Mouse (Mus musculus) G1E (cell line): Measurements from ENCODE around the gene Slc8a2. TPM values are rescaled to one million over a fixed set of nuclear protein-coding genes. Genes with fewer than 3 reads are reported as not detected.

Experiments
- ATAC-seq: 2 replicates; pipeline ENCODE4 v1.8.0; 2016; ENCODE audit warnings: mild to moderate bottlenecking; ENCODE audit not compliant: insufficient number of reproducible peaks, poor library complexity, low FRiP score, severe bottlenecking; ENCODE audit errors: extremely low read depth
- DNase-seq: peaks from one replicate; pipeline ENCODE4 v3.0.0; 2012; ENCODE audit warnings: low spot score
- H3K27me3 ChIP-seq: 2 replicates; pipeline ENCODE4 v1.6.1; 2012; ENCODE audit warnings: mild to moderate bottlenecking, low read length, inconsistent platforms; ENCODE audit not compliant: insufficient read depth
- H3K36me3 ChIP-seq: replicated peaks from 2 replicates; pipeline ENCODE3; 2012; ENCODE audit warnings: mild to moderate bottlenecking, inconsistent platforms
- H3K4me1 ChIP-seq: 2 replicates; pipeline ENCODE4 v1.6.1; 2012; ENCODE audit warnings: low read depth, low read length, inconsistent platforms, mixed read lengths; ENCODE audit not compliant: insufficient read depth
- H3K4me3 ChIP-seq: 2 replicates; pipeline ENCODE4 v1.5.1; 2012; ENCODE audit warnings: low read depth, mild to moderate bottlenecking, inconsistent platforms, low read length, moderate library complexity, mixed read lengths
- H3K9me3 ChIP-seq: replicated peaks from 2 replicates; pipeline ENCODE4 v1.6.1; 2012; ENCODE audit warnings: inconsistent platforms
- CTCF ChIP-seq: IDR thresholded peaks from 2 replicates; pipeline ENCODE4 v1.5.1; 2012; ENCODE audit warnings: low read depth, low read length, inconsistent platforms, mixed read lengths
- GATA1 ChIP-seq: IDR thresholded peaks from 2 replicates; pipeline ENCODE4 v1.6.1; 2012; ENCODE audit warnings: borderline replicate concordance, low read length, inconsistent platforms, mixed read lengths
- GATA2 ChIP-seq: IDR thresholded peaks from 2 replicates; pipeline ENCODE4 v1.6.1; 2012; ENCODE audit warnings: low read depth, low read length, inconsistent platforms, borderline replicate concordance
- POLR2AphosphoS5 ChIP-seq: IDR thresholded peaks from 2 replicates; pipeline ENCODE4 v1.6.1; 2012; ENCODE audit warnings: low read depth, low read length, inconsistent platforms; ENCODE audit not compliant: insufficient replicate concordance
- TAL1 ChIP-seq: conservative IDR thresholded peaks from 2 replicates; pipeline ENCODE4 v1.6.1; 2012; ENCODE audit warnings: low read depth, low read length, inconsistent platforms, mixed read lengths
- polyA plus RNA-seq: library from polyadenylated mRNA; stranded (reverse); fragments of >175 nt; gene quantifications from 2 replicates; pipeline ENCODE4 v1.2.3, GENCODE M21; 2012
- total RNA-seq, 2 experiments: library from RNA; stranded (forward) in 1 of 2; stranded (reverse) in 1 of 2; fragments of 200-1000 nt in 1 of 2; fragments of >200 nt in 1 of 2; fragmentation: Nextera tagmentation in 1 of 2; gene quantifications; 2 replicates each; pipeline ENCODE4 v1.2.3; 2014 to 2017

Gene Slc8a2
- total and polyA plus RNA-seq, 3 experiments = 0.03 to 0.23 (median 0.05) TPM

DNA sequence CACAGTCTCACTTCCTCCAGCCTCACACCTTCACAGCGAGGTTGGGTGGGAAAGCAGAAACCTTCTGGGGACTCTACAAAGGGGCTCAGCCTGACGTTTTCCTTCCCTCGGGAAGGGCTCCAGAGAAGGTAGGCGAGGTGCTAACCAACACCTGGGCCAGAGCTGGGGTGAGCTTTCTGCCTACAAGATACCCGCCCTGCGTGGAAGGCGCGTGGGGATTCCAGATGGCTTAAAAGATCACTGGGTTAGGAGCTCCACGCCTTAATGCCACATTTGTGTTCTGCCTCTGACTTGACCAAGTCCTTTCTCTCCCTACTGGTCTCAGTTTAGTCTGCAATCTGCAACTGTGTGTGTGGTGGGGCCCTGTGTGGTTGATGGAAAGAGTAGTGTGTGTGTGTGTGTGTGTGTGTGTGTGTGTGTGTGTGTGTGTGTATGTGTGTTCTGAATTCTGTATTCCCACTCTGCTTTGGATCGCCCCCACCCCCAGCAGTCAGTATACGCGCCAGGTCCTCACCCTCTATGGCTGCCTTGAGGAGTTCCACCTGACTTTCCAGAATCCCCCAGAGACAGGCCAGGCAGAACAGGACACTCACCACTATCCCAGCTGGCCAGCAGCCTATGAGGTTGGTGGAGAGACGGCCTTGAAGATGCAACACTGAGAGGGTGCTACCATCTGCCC lies 1.5 kb downstream of the Slc8a2 start:
- Histone ChIP-seq H3K36me3 (peaks cover 28% of the 10 kb centered on the region), H3K9me3 (no peaks in the 10 kb centered on the region), H3K27me3 (peaks cover 29% of the 10 kb centered on the region), H3K4me3 (no peak overlapping the region), H3K4me1 (peaks cover 21% of the 10 kb centered on the region)
- ATAC-seq (no peak), DNase-seq (no peak)
- no peak for TF ChIP-seq CTCF
- TF ChIP-seq TAL1 = no peak
- no peak for TF ChIP-seq POLR2AphosphoS5
- TF ChIP-seq GATA1 = no peak
- TF ChIP-seq GATA2 = no peak

GRCm38 (mm10) chr7:16132161-16132581 lies 2.5 kb downstream of the Slc8a2 start:
- H3K4me1 ChIP-seq = peaks cover 21% of the 10 kb centered on the region
- peaks cover 29% of the 10 kb centered on the region for H3K27me3 ChIP-seq
- peaks cover 19% of the 10 kb centered on the region for H3K36me3 ChIP-seq
- ATAC-seq = no peak
- no peaks in the 10 kb centered on the region for H3K9me3 ChIP-seq
- DNase-seq = no peak
- TF ChIP-seq GATA1 (no peak), CTCF (no peak), GATA2 (no peak), POLR2AphosphoS5 (no peak), TAL1 (no peak)
- no peak overlapping the region for H3K4me3 ChIP-seq

DNA sequence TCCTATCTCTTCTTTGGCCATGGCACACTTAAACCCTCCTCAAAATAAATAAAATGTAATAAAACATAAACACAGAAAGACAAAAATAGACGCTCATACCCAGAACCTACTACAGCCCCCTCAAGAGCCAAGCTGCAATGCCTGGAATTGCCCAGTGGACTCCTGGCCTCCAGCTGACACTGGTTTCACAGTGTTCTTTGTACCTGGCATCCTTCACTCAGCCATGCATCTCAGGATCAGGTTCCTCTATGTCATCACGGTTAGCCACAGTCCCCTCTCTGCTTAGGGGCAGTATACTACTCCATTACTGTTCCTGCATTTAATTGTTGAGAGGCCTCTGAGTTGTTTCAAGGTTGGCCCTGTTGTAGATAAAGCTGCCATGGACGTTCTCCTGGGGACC lies 3.3 kb downstream of the Slc8a2 start:
- peaks cover 11% of the 10 kb centered on the region for H3K36me3 ChIP-seq
- TF ChIP-seq CTCF (no peak), GATA1 (no peak), GATA2 (no peak), POLR2AphosphoS5 (no peak), TAL1 (no peak)
- peaks cover 29% of the 10 kb centered on the region for H3K27me3 ChIP-seq
- H3K9me3 ChIP-seq = no peaks in the 10 kb centered on the region
- ATAC-seq (no peak), DNase-seq (no peak)
- peaks cover 21% of the 10 kb centered on the region for H3K4me1 ChIP-seq
- no peak overlapping the region for H3K4me3 ChIP-seq

- DNase-seq (no peak), ATAC-seq (no peak)
- TF ChIP-seq GATA2 (no peak), TAL1 (no peak), GATA1 (no peak), POLR2AphosphoS5 (no peak), CTCF (no peak)
- peaks cover 29% of the 10 kb centered on the region for H3K27me3 ChIP-seq
- H3K4me3 ChIP-seq = no peak overlapping the region
- H3K9me3 ChIP-seq = no peaks in the 10 kb centered on the region
- H3K36me3 ChIP-seq = peaks cover 5% of the 10 kb centered on the region
- H3K4me1 ChIP-seq = peaks cover 21% of the 10 kb centered on the region
Measured at GRCm38 (mm10) chr7:16133691-16134090, 4.1 kb downstream of the Slc8a2 start.

GRCm38 (mm10) chr7:16134951-16135392 lies 5.3 kb downstream of the Slc8a2 start:
- Histone ChIP-seq H3K36me3 (no peaks in the 10 kb centered on the region), H3K9me3 (no peaks in the 10 kb centered on the region), H3K4me3 (no peak overlapping the region), H3K27me3 (peaks cover 29% of the 10 kb centered on the region), H3K4me1 (peaks cover 14% of the 10 kb centered on the region)
- DNase-seq (no peak), ATAC-seq (no peak)
- TF ChIP-seq GATA1 (no peak), CTCF (no peak), GATA2 (no peak), POLR2AphosphoS5 (no peak)

- DNase-seq (no peak), ATAC-seq (no peak)
- no peaks in the 10 kb centered on the region for H3K9me3 ChIP-seq
- H3K4me3 ChIP-seq = no peak overlapping the region
- H3K4me1 ChIP-seq = peaks cover 7% of the 10 kb centered on the region; the same call in 1 of the 2 replicates
- H3K27me3 ChIP-seq = peaks cover 8% of the 10 kb centered on the region; the same call in 1 of the 2 replicates
- TF ChIP-seq CTCF (no peak), GATA2 (no peak)
- H3K36me3 ChIP-seq = no peaks in the 10 kb centered on the region
Measured at GRCm38 (mm10) chr7:16146489-16147410, 17.1 kb downstream of the Slc8a2 start.
